Comparison of ENCODE assay signal across 15 mouse cellular contexts in the genomic region with DNA sequence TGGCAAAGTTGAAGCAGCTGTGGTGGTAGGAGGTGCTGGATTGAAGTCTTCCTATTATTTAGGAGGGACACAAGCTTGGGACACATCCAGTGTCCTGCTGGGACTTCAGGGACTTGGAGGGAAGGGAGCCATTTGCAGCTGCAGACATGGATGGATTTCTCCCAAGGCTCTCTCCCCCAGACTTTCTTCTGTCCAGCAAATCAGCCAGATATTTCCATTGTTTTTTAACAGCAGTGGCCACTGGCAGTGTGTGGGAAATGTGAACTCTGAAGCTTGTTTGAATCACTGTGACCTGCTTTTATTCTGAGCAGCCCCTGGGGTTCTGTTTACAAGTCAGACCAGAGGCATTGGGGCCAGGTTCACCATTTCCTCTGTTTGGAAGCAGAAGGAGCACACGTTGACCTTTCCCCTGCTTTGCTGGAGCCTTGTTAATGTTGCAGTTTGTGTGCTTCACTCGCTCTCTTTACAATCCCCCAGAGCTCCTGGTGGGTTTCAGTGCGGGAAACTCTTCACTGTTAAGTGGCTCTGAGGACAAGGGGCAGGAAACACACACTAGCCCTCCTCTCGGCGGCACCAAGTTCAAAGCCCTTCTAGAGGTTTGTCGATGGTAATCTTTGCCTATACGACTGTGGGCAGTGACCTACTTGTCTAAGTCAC.
DNase-seq lines count a peak whose midpoint lies in the region; ATAC-seq and TF ChIP-seq lines count a peak whose summit lies in the region.
"Had no signal": no experiment of that assay in that cellular context is flagged by ENCODE, and none has a peak within 500 bp of the region (broad histone marks: within the 10 kb centered on the region; RNA-seq: fewer than 3 reads in every experiment).

No protein-coding gene starts in this region.

- DNase-seq in adrenal gland, postnatal 14 days: peak; percentile 21
- DNase-seq in adrenal gland, postnatal 4 days (ENCODE audit: low spot score in 2 of 2): no peak
- peak; percentile 12 for DNase-seq in midbrain, postnatal 0 days (ENCODE audit: low spot score)
- DNase-seq in midbrain, embryonic 14.5 days: no peak
- peak; percentile 61 for DNase-seq in heart, adult 8-10 months (ENCODE audit: low spot score)
- DNase-seq in mesoderm, embryonic 11.5 days (ENCODE audit: low read depth, low spot score): peak; percentile 18
- no peak for DNase-seq in thymus, postnatal 10 days (ENCODE audit: low spot score in 2 of 2)
- no peak for DNase-seq in right cerebral cortex, postnatal 4 days
- DNase-seq: adrenal gland, adult 2 months; cerebellum, adult 9-10 months had no signal

- no peak for ATAC-seq in midbrain, postnatal 0 days (ENCODE audit: low FRiP score)
- no peak for ATAC-seq in midbrain, embryonic 14.5 days (ENCODE audit: low FRiP score, low TSS enrichment)

- WGBS in midbrain, postnatal 0 days: 49% methylated on average over 7 of the region's 7 CpGs
- WGBS in midbrain, embryonic 14.5 days: 51% methylated on average over 7 of the region's 7 CpGs

- no peak overlapping the region for H3K4me2 ChIP-seq in midbrain, postnatal 0 days (ENCODE audit: low read depth, low read length, poor library complexity, severe bottlenecking)
- H3K4me2 ChIP-seq in midbrain, embryonic 14.5 days (ENCODE audit: low read length): no peak overlapping the region
- H3K4me2 ChIP-seq: liver, embryonic 15.5 days; midbrain, embryonic 12.5 days; neural tube, embryonic 15.5 days had no signal

- no peak overlapping the region for H3K27ac ChIP-seq in midbrain, postnatal 0 days (ENCODE audit: low read depth, low read length)
- no peak overlapping the region for H3K27ac ChIP-seq in midbrain, embryonic 14.5 days (replicated peaks; ENCODE audit: low read depth, low read length)
- H3K27ac ChIP-seq: liver, embryonic 15.5 days; midbrain, embryonic 12.5 days; neural tube, embryonic 15.5 days had no signal

- no peak overlapping the region for H3K4me3 ChIP-seq in midbrain, postnatal 0 days (ENCODE audit: low read depth, low read length)
- no peak overlapping the region for H3K4me3 ChIP-seq in midbrain, embryonic 14.5 days (replicated peaks; ENCODE audit: low read depth, low read length)
- H3K4me3 ChIP-seq: erythroblast, embryonic 14.5 days; liver, embryonic 15.5 days; midbrain, embryonic 12.5 days; neural tube, embryonic 15.5 days had no signal

- no peak for TF ChIP-seq CTCF in midbrain, postnatal 0 days (IDR thresholded peaks at IDR 0.05)

- no peaks in the 10 kb centered on the region for H3K9me3 ChIP-seq in midbrain, postnatal 0 days (ENCODE audit: low read length)
- H3K9me3 ChIP-seq in midbrain, embryonic 14.5 days (ENCODE audit: control insufficient read depth, low read length): no peaks in the 10 kb centered on the region
- H3K9me3 ChIP-seq: liver, embryonic 15.5 days; midbrain, embryonic 12.5 days; neural tube, embryonic 15.5 days had no signal

- no peaks in the 10 kb centered on the region for H3K4me1 ChIP-seq in midbrain, postnatal 0 days (ENCODE audit: insufficient read depth, low read length)
- H3K4me1 ChIP-seq in midbrain, embryonic 14.5 days (ENCODE audit: control insufficient read depth, insufficient read depth, low read length): no peaks in the 10 kb centered on the region
- H3K4me1 ChIP-seq: liver, embryonic 15.5 days; midbrain, embryonic 12.5 days; neural tube, embryonic 15.5 days had no signal

- H3K9ac ChIP-seq in midbrain, postnatal 0 days (replicated peaks; ENCODE audit: low read length, poor library complexity, severe bottlenecking): no peak overlapping the region
- no peak overlapping the region for H3K9ac ChIP-seq in midbrain, embryonic 14.5 days (replicated peaks; ENCODE audit: low read length)
- H3K9ac ChIP-seq: liver, embryonic 15.5 days; midbrain, embryonic 12.5 days; neural tube, embryonic 15.5 days had no signal

- H3K36me3 ChIP-seq in midbrain, postnatal 0 days (ENCODE audit: insufficient read depth, low read length): no peaks in the 10 kb centered on the region
- H3K36me3 ChIP-seq in midbrain, embryonic 14.5 days (ENCODE audit: control insufficient read depth, insufficient read depth, low read length): no peaks in the 10 kb centered on the region
- H3K36me3 ChIP-seq: G1E; liver, embryonic 15.5 days; midbrain, embryonic 12.5 days; neural tube, embryonic 15.5 days had no signal

- no peaks in the 10 kb centered on the region for H3K27me3 ChIP-seq in midbrain, postnatal 0 days (ENCODE audit: insufficient read depth, low read length)
- no peaks in the 10 kb centered on the region for H3K27me3 ChIP-seq in midbrain, embryonic 14.5 days (ENCODE audit: control insufficient read depth, insufficient read depth, low read length)
- H3K27me3 ChIP-seq: liver, embryonic 15.5 days; midbrain, embryonic 12.5 days; neural tube, embryonic 15.5 days had no signal

Comparison
In these comparisons a context has a peak if more than half of its experiments do, and no peak if none do; other contexts are left out.
1. DNase-seq: peak in adrenal gland, postnatal 14 days (single experiment), midbrain, postnatal 0 days (single experiment), heart, adult 8-10 months (single experiment) and mesoderm, embryonic 11.5 days (single experiment); none in adrenal gland, postnatal 4 days (0 of 2), midbrain, embryonic 14.5 days (single experiment), thymus, postnatal 10 days (0 of 2) and right cerebral cortex, postnatal 4 days (single experiment).